Mouse (Mus musculus): ENCODE results near the gene Ice2.

Ice2 gene

GRCm38 (mm10) chr9:69457747-69458625 lies 60.3 kb downstream of the Ice2 start:
- no peak for DNase-seq (ENCODE audit: low read depth in 2 of 2, low spot score in 2 of 2)

GRCm38 (mm10) chr9:69458982-69459381 lies 61.3 kb downstream of the Ice2 start:
- DNase-seq (ENCODE audit: low read depth in 2 of 2, low spot score in 2 of 2): no peak

- no peak for DNase-seq (ENCODE audit: low read depth in 2 of 2, low spot score in 2 of 2)
These were observed 62.2 kb downstream of the Ice2 start for GRCm38 (mm10) chr9:69459876-69460275.

GRCm38 (mm10) chr9:69463046-69463445 lies 65.3 kb downstream of the Ice2 start:
- DNase-seq (ENCODE audit: low read depth in 2 of 2, low spot score in 2 of 2): no peak

GRCm38 (mm10) chr9:69464109-69464756 lies 66.5 kb downstream of the Ice2 start:
- no peak for DNase-seq (ENCODE audit: low read depth in 2 of 2, low spot score in 2 of 2)

DNA sequence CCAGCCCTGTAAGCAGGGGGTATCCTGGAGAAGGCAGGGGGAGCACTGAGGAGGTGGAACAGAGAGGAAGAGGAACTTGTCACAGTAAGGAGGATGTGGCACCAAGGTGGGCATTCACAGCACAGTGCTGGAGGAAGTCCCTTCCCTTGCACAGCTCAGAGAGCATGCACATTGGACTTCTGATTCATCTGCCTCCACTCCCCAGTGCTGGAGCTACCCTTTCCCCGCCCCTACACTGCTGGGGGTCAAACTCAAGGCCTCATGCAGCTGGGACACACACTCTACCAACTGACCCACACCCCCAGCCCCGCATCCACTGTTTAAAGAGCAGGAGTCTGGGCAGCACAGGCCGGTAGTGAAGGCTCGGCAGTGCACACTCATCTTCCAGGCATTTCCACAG lies 68.4 kb downstream of the Ice2 start:
- no peak for DNase-seq (ENCODE audit: low read depth in 2 of 2, low spot score in 2 of 2)

DNA sequence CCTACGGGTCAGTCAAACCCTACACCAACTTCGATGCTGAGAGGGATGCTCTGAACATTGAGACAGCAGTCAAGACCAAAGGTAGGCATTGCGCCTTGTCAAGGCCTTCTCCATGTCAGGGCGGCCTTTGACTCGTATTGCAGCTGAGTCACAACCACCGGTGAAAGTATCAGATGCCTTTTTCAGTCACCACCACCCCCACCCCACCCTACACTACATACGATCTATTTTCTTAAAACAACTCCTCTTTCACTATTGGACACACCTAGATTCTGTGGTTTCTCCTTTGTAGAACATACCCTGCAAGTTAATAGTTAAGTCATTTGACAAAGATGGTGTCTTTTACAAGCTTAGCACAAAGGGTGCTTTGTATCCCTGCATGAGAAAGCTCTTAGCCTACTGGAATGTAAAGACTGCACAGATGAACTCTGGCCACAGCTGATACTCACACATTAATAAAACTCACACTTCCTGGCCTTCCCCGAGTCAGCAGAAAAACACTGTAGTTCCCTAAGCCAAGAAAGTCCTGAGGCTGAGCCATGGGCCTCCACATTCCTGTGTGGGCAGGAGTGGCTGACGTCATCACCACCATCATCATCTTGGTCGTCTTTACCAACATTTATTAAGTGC lies 69.7 kb downstream of the Ice2 start:
- no peak for DNase-seq (ENCODE audit: low read depth in 2 of 2, low spot score in 2 of 2)

GRCm38 (mm10) chr9:69468991-69469390 lies 71.3 kb downstream of the Ice2 start:
- no peak for DNase-seq (ENCODE audit: low read depth in 2 of 2, low spot score in 2 of 2)

DNA sequence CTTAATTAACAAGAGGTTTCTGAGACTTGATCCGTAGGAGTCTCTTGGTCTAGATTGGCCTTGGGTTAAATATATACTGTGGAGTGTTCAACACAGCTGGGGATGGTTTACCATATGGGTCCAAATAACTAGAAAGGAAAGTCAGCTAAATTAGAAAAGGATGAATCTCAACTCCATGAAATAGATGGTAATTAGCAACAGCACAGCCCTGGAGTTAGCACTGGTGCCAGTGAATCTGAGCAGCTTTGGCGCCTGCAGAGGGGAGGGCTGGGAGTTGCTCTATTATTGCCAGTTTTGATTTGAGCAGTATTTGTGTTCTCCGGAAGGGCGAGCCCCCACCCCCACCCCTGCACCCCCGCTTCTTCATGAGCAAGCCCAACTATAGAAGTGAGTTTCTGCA lies 72.7 kb downstream of the Ice2 start:
- no peak for DNase-seq (ENCODE audit: low read depth in 2 of 2, low spot score in 2 of 2)

DNA sequence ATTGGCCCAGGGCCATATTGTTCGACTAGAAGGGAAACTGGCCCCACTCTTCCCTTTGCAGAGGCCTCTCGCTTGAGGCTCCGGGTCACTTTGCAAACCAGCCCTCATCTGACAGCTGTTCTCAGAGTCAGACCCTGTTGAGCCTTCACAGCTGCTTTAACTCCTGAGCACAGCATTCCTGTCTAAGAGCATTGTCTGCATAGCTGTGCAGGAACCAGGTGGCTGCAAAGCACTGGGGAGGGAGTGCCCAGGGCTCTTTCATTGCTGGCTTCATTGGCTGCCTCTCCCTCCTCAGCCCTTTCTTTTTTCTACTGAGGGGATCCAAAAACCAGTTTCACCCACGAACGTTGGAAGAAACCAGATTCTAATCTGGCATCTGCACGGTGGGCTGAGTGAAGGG lies 73.2 kb downstream of the Ice2 start:
- DNase-seq (ENCODE audit: low read depth in 2 of 2, low spot score in 2 of 2): no peak

- DNase-seq (ENCODE audit: low read depth in 2 of 2, low spot score in 2 of 2): no peak
These were observed 75.0 kb downstream of the Ice2 start for GRCm38 (mm10) chr9:69472724-69473123.

DNA sequence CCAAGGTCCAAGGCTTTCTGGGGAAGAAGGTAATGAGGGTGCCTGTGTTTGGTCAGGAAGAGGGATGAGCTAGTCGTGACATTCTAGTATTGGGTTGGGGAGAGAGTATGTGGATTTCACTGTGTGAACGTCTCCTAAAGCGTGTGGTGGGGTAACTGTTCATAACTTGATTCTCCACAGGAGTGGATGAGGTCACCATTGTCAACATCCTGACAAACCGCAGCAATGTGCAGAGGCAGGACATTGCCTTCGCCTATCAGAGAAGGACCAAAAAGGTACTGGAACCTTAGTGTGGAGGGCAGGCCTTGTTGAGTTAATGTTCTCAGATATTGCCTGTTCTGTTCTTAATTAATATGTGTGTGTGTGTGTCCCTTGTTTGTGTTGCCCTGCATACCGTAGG lies 78.2 kb downstream of the Ice2 start:
- no peak for DNase-seq (ENCODE audit: low read depth in 2 of 2, low spot score in 2 of 2)

- DNase-seq (ENCODE audit: low read depth in 2 of 2, low spot score in 2 of 2): no peak
These were observed 79.6 kb downstream of the Ice2 start for GRCm38 (mm10) chr9:69477195-69477823.

DNA sequence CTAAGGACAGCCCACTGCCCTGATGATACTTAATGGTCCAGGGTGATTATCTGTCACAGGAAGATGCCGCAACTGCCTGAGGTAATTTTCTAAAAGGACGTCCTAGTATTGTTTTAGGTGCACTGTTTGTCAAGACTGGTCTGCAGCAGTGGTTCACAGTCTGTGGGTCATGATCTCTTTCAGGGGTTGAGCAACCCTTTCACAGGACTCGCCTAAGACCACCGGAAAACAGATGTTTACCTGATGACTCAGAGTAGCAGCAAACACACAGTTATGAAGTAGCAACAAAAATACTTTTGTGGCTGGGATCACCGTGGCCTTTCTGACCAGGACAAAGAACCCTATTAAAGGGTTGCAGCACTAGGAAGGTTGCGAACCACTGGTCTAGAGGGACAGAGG lies 80.1 kb downstream of the Ice2 start:
- no peak for DNase-seq (ENCODE audit: low read depth in 2 of 2, low spot score in 2 of 2)

- DNase-seq (ENCODE audit: low read depth in 2 of 2, low spot score in 2 of 2): peak; percentile 64 to 73
These were observed 82.6 kb downstream of the Ice2 start for GRCm38 (mm10) chr9:69480344-69480743.
